Mouse (Mus musculus) lung, embryonic 15.5 days (tissue): ENCODE results near the gene Nup188. TPM values are rescaled to one million over a fixed set of nuclear protein-coding genes. Genes with fewer than 3 reads are reported as not detected.

Experiments used
- ATAC-seq: fragments of 200-750 bp; cut with Nextera tagmentation; 2 replicates; pipeline ENCODE4 v1.8.0; 2017; ENCODE audit warnings: moderate number of reproducible peaks, borderline replicate concordance; ENCODE audit not compliant: low FRiP score, low TSS enrichment; ENCODE audit errors: extremely low read depth
- H3K27ac ChIP-seq: fragments of 300-500 bp; sonication (generic); 2 replicates; pipeline ENCODE4 v1.5.1; 2015; ENCODE audit warnings: moderate library complexity, mild to moderate bottlenecking, inconsistent platforms
- H3K27me3 ChIP-seq: fragments of 300-500 bp; sonication (generic); 2 replicates; pipeline ENCODE4 v1.6.1; 2015; ENCODE audit warnings: inconsistent platforms
- H3K36me3 ChIP-seq: fragments of 300-500 bp; sonication (generic); 2 replicates; pipeline ENCODE4 v1.6.1; 2015; ENCODE audit warnings: inconsistent platforms
- H3K4me1 ChIP-seq: fragments of 300-500 bp; sonication (generic); 2 replicates; pipeline ENCODE4 v1.6.1; 2015; ENCODE audit warnings: inconsistent platforms
- H3K4me2 ChIP-seq: fragments of 300-500 bp; sonication (generic); 2 replicates; pipeline ENCODE4 v1.6.1; 2015; ENCODE audit warnings: inconsistent platforms, mild to moderate bottlenecking, moderate library complexity
- H3K4me3 ChIP-seq: fragments of 300-500 bp; sonication (generic); 2 replicates; pipeline ENCODE4 v1.5.1; 2015; ENCODE audit warnings: mild to moderate bottlenecking, inconsistent platforms
- H3K9ac ChIP-seq: fragments of 300-500 bp; sonication (generic); 2 replicates; pipeline ENCODE4 v1.6.1; 2015; ENCODE audit warnings: inconsistent platforms
- H3K9me3 ChIP-seq: fragments of 300-500 bp; sonication (generic); 2 replicates; pipeline ENCODE4 v1.6.1; 2016; ENCODE audit warnings: inconsistent platforms
- WGBS: fragments of 180-500 bp; shearing (Covaris S2); methylation state at CpG from one replicate; pipeline ENCODE4 v1.1.7; 2015; 5-methylcytosine and 5-hydroxymethylcytosine counted together
- microRNA-seq: library from miRNA; unstranded; fragments of <30 nt; microRNA quantifications from one replicate; pipeline ENCODE4, GENCODE M21; 2016
- polyA plus RNA-seq: library from polyadenylated mRNA; unstranded; fragments of >200 nt; fragmentation: Nextera tagmentation; extraction: Ambion mirVana; gene quantifications from 2 replicates; pipeline ENCODE4 v1.2.1, GENCODE M21; 2015

Nup188 gene
- polyA plus RNA-seq, 1 experiment from 2014 or later = 28.2 TPM

- ATAC-seq = no peak
- Histone ChIP-seq H3K27ac (no peak overlapping the region), H3K9ac (no peak overlapping the region), H3K4me3 (no peak overlapping the region), H3K27me3 (no peaks in the 10 kb centered on the region), H3K36me3 (peaks cover 34% of the 10 kb centered on the region), H3K4me1 (no peaks in the 10 kb centered on the region), H3K4me2 (no peak overlapping the region), H3K9me3 (no peaks in the 10 kb centered on the region)
- WGBS = 70% methylated on average over 5 of the region's 5 CpGs
Observed at GRCm38 (mm10) chr2:30384814-30385213, 98.6 kb downstream of the Nup188 start.

GRCm38 (mm10) chr2:30385591-30385990 lies 99.4 kb downstream of the Nup188 start:
- Histone ChIP-seq H3K27ac (no peak overlapping the region), H3K36me3 (peaks cover 34% of the 10 kb centered on the region), H3K27me3 (no peaks in the 10 kb centered on the region), H3K4me1 (no peaks in the 10 kb centered on the region), H3K4me3 (no peak overlapping the region), H3K9me3 (no peaks in the 10 kb centered on the region), H3K9ac (no peak overlapping the region), H3K4me2 (no peak overlapping the region)
- no peak for ATAC-seq
- 82% methylated on average over 4 of the region's 4 CpGs for WGBS

GRCm38 (mm10) chr2:30386913-30387312 lies 100.7 kb downstream of the Nup188 start:
- H3K36me3 ChIP-seq = peaks cover 22% of the 10 kb centered on the region
- no peaks in the 10 kb centered on the region for H3K9me3 ChIP-seq
- ATAC-seq = no peak
- no peak overlapping the region for H3K4me2 ChIP-seq
- no peak overlapping the region for H3K4me3 ChIP-seq
- H3K27me3 ChIP-seq = no peaks in the 10 kb centered on the region
- H3K4me1 ChIP-seq = 0 out of 2 replicates have a peak, but pooled peaks cover 6% of the 10 kb centered on the region
- 73% methylated on average over 9 of the region's 9 CpGs for WGBS
- H3K9ac ChIP-seq = no peak overlapping the region
- H3K27ac ChIP-seq = no peak overlapping the region

- peaks cover 17% of the 10 kb centered on the region for H3K4me1 ChIP-seq
- WGBS = 87% methylated on average over 2 of the region's 2 CpGs
- H3K4me3 ChIP-seq = no peak overlapping the region
- H3K4me2 ChIP-seq = no peak overlapping the region
- no peaks in the 10 kb centered on the region for H3K27me3 ChIP-seq
- no peak for ATAC-seq
- H3K9me3 ChIP-seq = no peaks in the 10 kb centered on the region
- H3K27ac ChIP-seq = no peak overlapping the region
- H3K36me3 ChIP-seq = peaks cover 8% of the 10 kb centered on the region
- no peak overlapping the region for H3K9ac ChIP-seq
Observed at GRCm38 (mm10) chr2:30389000-30389399, 102.8 kb downstream of the Nup188 start.

GRCm38 (mm10) chr2:30392114-30392576 lies 105.9 kb downstream of the Nup188 start, which contains the start of gene Dolpp1:
Gene Dolpp1, plus strand, starts transcription at chr2:30392254.
- peaks cover 7% of the 10 kb centered on the region; the same call in 1 of the 2 replicates for H3K36me3 ChIP-seq
- H3K4me1 ChIP-seq = peaks cover 17% of the 10 kb centered on the region
- H3K27me3 ChIP-seq = no peaks in the 10 kb centered on the region
- peak within 1 kb of the TSS; percentile 93 for H3K27ac ChIP-seq
- peak; percentile 96 for ATAC-seq
- WGBS = under 1% methylated on average over 40 of the region's 40 CpGs
- H3K4me2 ChIP-seq = peak within 1 kb of the TSS; percentile 89
- no peaks in the 10 kb centered on the region for H3K9me3 ChIP-seq
- peak within 1 kb of the TSS; percentile 77 for H3K9ac ChIP-seq
- H3K4me3 ChIP-seq = peak within 1 kb of the TSS; percentile 83

GRCm38 (mm10) chr2:30392577-30393369 lies 106.6 kb downstream of the Nup188 start:
- WGBS = under 1% methylated on average over 54 of the region's 54 CpGs
- Histone ChIP-seq H3K4me2 (peak overlapping the region; percentile 89), H3K36me3 (peaks cover 13% of the 10 kb centered on the region; the same call in 1 of the 2 replicates), H3K9ac (peak overlapping the region; percentile 77), H3K27ac (peak overlapping the region; percentile 93), H3K27me3 (no peaks in the 10 kb centered on the region), H3K4me1 (peaks cover 17% of the 10 kb centered on the region), H3K9me3 (no peaks in the 10 kb centered on the region), H3K4me3 (peak overlapping the region; percentile 83)
- peak; percentile 78 for ATAC-seq

GRCm38 (mm10) chr2:30393370-30393656 lies 107.1 kb downstream of the Nup188 start:
- Histone ChIP-seq H3K9me3 (no peaks in the 10 kb centered on the region), H3K4me3 (peak overlapping the region; percentile 83), H3K4me2 (peak overlapping the region; percentile 89), H3K9ac (peak overlapping the region; percentile 77), H3K36me3 (peaks cover 17% of the 10 kb centered on the region; the same call in 1 of the 2 replicates), H3K27me3 (no peaks in the 10 kb centered on the region), H3K27ac (peak overlapping the region; percentile 93), H3K4me1 (peaks cover 17% of the 10 kb centered on the region)
- 25% methylated on average over 1 of the region's 1 CpGs for WGBS
- ATAC-seq = no peak

Small RNAs within 50 kb of the gene (microRNA-seq; reads per million reads assigned to microRNA genes)
- gene Gm47292 = not detected

Other genes starting within 250 kb of the Nup188 start
- 34.0 and 34.5 TPM in 2 replicates for gene Wdr34, start 237.5 kb upstream of the Nup188 start, polyA plus RNA-seq
- 449 and 465 TPM in 2 replicates for gene Set, start 229.0 kb upstream of the Nup188 start, polyA plus RNA-seq
- 13.2 and 14.7 TPM in 2 replicates for gene Pkn3, start 208.7 kb upstream of the Nup188 start, polyA plus RNA-seq
- 31.4 and 32.5 TPM in 2 replicates for gene Zdhhc12, start 192.7 kb upstream of the Nup188 start, polyA plus RNA-seq
- 6.5 and 8.1 TPM in 2 replicates for gene Zer1, start 161.8 kb upstream of the Nup188 start, polyA plus RNA-seq
- gene Tbc1d13, start 152.7 kb upstream of the Nup188 start, polyA plus RNA-seq = 8.3 and 9.5 TPM in 2 replicates
- gene Endog, start 114.9 kb upstream of the Nup188 start, polyA plus RNA-seq = 16.2 and 16.7 TPM in 2 replicates
- 70.9 and 71.8 TPM in 2 replicates for gene Spout1, start 107.9 kb upstream of the Nup188 start, polyA plus RNA-seq
- gene Kyat1, start 80.5 kb upstream of the Nup188 start, polyA plus RNA-seq = 10.6 and 11.3 TPM in 2 replicates
- gene Lrrc8a, start 48.7 kb upstream of the Nup188 start, polyA plus RNA-seq = 39.1 and 40.9 TPM in 2 replicates
- gene Gm28035, start 45.8 kb upstream of the Nup188 start, polyA plus RNA-seq = 0.10 and 0.25 TPM in 2 replicates
- gene Phyhd1, start 20.2 kb upstream of the Nup188 start, polyA plus RNA-seq = 7.1 and 7.3 TPM in 2 replicates
- gene Gm28038, start 5.4 kb upstream of the Nup188 start, polyA plus RNA-seq = not detected in 2 replicates
- 28.8 and 31.9 TPM in 2 replicates for gene Dolk, start 63 bp upstream of the Nup188 start, polyA plus RNA-seq
- 74.3 and 80.3 TPM in 2 replicates for gene Sh3glb2, start 72.9 kb downstream of the Nup188 start, polyA plus RNA-seq
- gene Miga2, start 77.8 kb downstream of the Nup188 start, polyA plus RNA-seq = 21.2 and 24.2 TPM in 2 replicates
- gene Dolpp1, start 105.9 kb downstream of the Nup188 start, polyA plus RNA-seq = 37.7 and 46.9 TPM in 2 replicates
- 32.0 and 34.1 TPM in 2 replicates for gene Crat, start 129.4 kb downstream of the Nup188 start, polyA plus RNA-seq
- gene Ptpa, start 129.6 kb downstream of the Nup188 start, polyA plus RNA-seq = 164 and 165 TPM in 2 replicates
- gene Ier5l, start 187.8 kb downstream of the Nup188 start, polyA plus RNA-seq = 2.0 and 2.8 TPM in 2 replicates